Mouse (Mus musculus): ENCODE measurements at regions not wholly inside any gene's neighbourhood (a gene's known extent, or its start where the extent isn't known, plus 50 kb on each side); places are given as distances from the start of the nearest gene placed in this dataset.

DNA sequence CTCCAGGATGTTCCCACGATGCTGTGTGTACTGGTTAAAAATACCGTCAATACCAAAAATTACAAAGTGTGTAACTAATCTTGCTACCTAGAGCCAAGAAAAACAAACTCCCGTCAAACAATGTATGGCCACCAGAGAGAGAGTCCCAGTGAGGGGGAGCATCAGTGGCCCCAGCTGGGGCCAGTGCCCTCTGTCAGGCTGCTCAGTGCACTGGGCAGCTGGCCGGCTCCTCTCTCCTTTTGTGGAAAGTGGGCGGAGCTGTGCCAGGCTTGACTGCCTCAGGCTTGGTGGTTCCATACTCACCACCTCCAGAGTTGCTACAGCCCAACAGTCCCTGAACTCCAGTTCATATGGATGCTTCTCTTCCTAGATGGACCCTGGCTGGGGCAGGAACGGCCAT, 53.8 kb upstream of the Sept5 start:
- no peaks in the 10 kb centered on the region; the same call in 1 of the 2 replicates for H3K4me1 ChIP-seq (ENCODE audit: control insufficient read depth, insufficient read depth, low read length)
- DNase-seq, result no peak
- no peak overlapping the region for H3K4me3 ChIP-seq (replicated peaks; ENCODE audit: extremely low read depth, low read depth, low read length)
- TF ChIP-seq CTCF (IDR thresholded peaks at IDR 0.05; ENCODE audit: insufficient read depth, low read length) (no peak), POLR2A (IDR thresholded peaks at IDR 0.05; ENCODE audit: borderline replicate concordance, extremely low read depth, low read depth, low read length) (no peak)
- WGBS, result 41% methylated on average over 6 of the region's 6 CpGs

DNA sequence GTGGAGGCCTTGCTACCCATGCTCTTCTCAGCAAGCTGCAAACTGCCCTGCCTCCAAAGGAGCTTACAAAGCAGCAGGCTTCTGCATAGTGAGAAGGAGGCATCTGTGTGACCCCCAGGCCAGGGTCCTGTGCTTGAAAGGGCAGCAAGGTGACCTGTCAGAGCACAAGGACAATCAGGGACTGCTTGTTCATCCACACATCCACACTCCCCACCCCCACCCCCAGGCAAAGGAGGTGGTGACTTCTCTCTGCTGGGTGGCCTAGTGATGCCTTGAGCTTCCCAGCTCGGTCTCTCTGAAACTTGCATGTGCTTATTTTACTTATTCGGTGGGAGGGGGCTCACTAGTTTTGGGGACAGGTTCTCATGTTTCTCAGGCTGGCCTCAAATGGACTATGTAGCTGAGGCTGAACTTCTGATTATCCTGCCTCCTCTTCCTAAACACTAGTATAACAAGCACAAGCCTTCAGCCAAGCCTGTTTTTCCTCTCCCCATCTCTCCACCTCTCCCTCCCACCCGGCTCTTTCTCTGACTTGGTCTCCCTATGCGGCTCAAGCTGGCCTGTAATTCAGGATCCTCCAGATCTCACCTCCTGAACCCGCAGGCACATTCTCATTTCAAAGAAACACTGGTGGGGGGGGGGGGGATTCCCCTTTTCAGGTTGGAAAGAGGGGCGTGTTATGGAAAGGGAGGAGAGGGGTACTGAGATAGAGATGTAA, 56.4 kb upstream of the Sept5 start:
- no peaks in the 10 kb centered on the region; the same call in 1 of the 2 replicates for H3K4me1 ChIP-seq (ENCODE audit: control insufficient read depth, insufficient read depth, low read length)

DNA sequence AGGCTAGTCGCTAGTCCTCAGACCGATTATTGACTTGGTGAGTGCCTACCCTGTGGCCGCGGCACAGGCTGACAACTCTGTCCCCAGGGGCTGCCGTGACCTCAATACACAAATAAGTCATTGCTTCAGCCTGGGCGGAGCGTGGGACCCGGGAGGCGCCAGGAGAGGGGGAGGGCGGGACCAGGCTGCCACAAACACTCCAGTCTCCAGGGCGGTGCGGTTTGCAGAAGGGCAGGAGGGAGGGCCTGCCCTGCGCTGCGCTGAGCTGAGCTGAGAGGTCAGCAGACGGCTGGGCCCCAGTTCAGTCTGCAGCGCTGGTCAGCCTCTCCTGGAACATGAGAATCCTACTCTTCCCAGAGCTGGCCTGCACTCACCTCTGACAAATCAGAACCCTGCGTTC, 57.2 kb upstream of the Sept5 start:
- 1% methylated on average over 17 of the region's 17 CpGs for WGBS

More for the DNA sequence above, 56.4 kb upstream of the Sept5 start:
- DNase-seq, result no peak
- no peak overlapping the region for H3K4me3 ChIP-seq (replicated peaks; ENCODE audit: extremely low read depth, low read depth, low read length)
- 34% methylated on average over 6 of the region's 6 CpGs for WGBS
- TF ChIP-seq POLR2A (IDR thresholded peaks at IDR 0.05; ENCODE audit: borderline replicate concordance, extremely low read depth, low read depth, low read length) (no peak), CTCF (IDR thresholded peaks at IDR 0.05; ENCODE audit: insufficient read depth, low read length) (no peak)

DNA sequence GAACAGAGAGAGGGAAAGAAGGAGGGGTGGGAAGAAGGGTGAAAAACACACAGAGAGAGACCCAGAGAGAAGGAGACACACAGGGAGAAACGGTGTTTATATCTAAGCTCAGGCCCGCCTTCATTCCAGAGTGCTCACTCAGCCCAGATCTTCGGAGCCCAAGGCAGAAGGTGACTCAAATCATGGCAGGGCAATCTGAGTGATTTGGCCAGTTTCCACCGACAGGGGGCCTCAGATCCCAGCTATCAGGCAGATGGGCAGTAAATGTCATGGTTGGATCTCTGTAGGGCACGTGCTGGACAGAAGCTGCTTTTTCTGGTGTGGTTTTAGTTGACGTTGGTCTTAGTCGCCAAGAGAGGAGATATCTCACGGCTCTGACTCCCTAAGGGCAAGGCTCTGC, 57.6 kb upstream of the Sept5 start:
- no peak overlapping the region for H3K4me3 ChIP-seq (replicated peaks; ENCODE audit: extremely low read depth, low read depth, low read length)
- DNase-seq, result peak; percentile 70

More for the DNA sequence above, 57.2 kb upstream of the Sept5 start:
- TF ChIP-seq CTCF (IDR thresholded peaks at IDR 0.05; ENCODE audit: insufficient read depth, low read length) (no peak), POLR2A (IDR thresholded peaks at IDR 0.05; ENCODE audit: borderline replicate concordance, extremely low read depth, low read depth, low read length) (peak; percentile 78; the same call in 1 of the 2 replicates)
- peak; percentile 76 for DNase-seq
- Histone ChIP-seq H3K4me1 (ENCODE audit: control insufficient read depth, insufficient read depth, low read length) (no peaks in the 10 kb centered on the region; the same call in 1 of the 2 replicates), H3K4me3 (replicated peaks; ENCODE audit: extremely low read depth, low read depth, low read length) (peak overlapping the region; percentile 34)

DNA sequence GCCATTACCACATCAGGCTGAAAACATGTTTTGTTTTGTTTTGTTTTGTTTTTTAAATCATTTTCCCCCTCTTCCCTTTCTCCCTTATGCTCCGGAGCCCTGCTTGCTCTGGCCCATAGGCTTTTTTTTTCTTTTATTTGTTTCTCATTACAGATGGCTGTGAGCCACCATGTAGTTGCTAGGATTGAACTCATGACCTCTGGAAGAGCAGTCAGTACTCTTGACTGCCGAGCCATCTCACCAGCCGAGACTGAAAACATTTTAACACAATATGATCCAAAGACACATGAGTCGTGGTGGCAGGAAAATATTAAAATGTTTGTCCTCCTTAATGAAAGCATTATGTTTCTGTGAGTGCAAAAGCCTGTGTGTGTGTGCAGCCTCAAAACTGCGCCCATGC, 65.8 kb upstream of the Sept5 start:
- H3K4me1 ChIP-seq (ENCODE audit: control insufficient read depth, insufficient read depth, low read length), result 0 out of 2 replicates have a peak, but pooled peaks cover 3% of the 10 kb centered on the region
- DNase-seq, result no peak
- TF ChIP-seq POLR2A (IDR thresholded peaks at IDR 0.05; ENCODE audit: borderline replicate concordance, extremely low read depth, low read depth, low read length), result no peak
- TF ChIP-seq CTCF (IDR thresholded peaks at IDR 0.05; ENCODE audit: insufficient read depth, low read length), result no peak
- no peak overlapping the region for H3K4me3 ChIP-seq (replicated peaks; ENCODE audit: extremely low read depth, low read depth, low read length)
- WGBS, result 61% methylated on average over 5 of the region's 5 CpGs

More for the DNA sequence above, 57.6 kb upstream of the Sept5 start:
- 15% methylated on average over 8 of the region's 8 CpGs for WGBS
- TF ChIP-seq CTCF (IDR thresholded peaks at IDR 0.05; ENCODE audit: insufficient read depth, low read length) (peak; percentile 69), POLR2A (IDR thresholded peaks at IDR 0.05; ENCODE audit: borderline replicate concordance, extremely low read depth, low read depth, low read length) (no peak)
- H3K4me1 ChIP-seq (ENCODE audit: control insufficient read depth, insufficient read depth, low read length), result no peaks in the 10 kb centered on the region; the same call in 1 of the 2 replicates

DNA sequence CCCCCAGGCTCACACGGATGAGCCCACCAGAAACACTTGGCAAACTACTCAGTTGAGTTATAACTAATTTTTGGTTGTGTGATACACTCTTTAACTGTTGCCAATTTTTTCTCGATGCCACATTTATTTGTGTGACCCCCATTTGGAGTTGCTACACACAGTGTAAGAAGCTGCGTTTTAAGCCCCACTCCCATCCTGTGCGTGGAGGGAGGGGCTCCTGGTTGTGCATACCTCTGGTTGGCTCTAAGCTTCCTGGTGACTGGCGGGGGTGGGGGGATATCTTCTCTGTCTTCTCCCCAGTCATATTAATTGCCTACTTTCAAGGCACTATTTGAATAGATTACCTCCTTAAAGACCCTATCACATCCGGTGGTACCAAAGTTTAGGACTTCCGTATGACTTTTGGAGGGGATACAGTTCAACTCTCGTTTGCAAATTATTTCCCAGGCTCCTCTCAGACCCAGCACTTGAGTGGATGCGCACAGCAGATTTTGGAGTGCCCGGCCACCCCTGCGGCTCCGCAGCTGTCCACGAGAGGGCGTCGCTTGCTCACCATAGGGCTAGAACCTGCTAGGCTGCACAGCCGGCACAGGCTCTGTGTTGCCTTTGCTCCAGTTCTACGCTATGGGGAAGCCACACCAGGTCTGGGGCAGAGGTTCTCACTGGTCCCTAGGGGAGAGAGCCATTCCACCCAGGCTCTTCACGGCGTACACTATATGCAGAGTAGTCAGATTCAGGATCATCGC, 66.5 kb upstream of the Sept5 start:
- peak; percentile 81 for DNase-seq
- 11% methylated on average over 20 of the region's 20 CpGs for WGBS
- 0 out of 2 replicates have a peak, but pooled peaks cover 3% of the 10 kb centered on the region for H3K4me1 ChIP-seq (ENCODE audit: control insufficient read depth, insufficient read depth, low read length)
- peak; percentile 74 for TF ChIP-seq CTCF (IDR thresholded peaks at IDR 0.05; ENCODE audit: insufficient read depth, low read length)
- no peak for TF ChIP-seq POLR2A (IDR thresholded peaks at IDR 0.05; ENCODE audit: borderline replicate concordance, extremely low read depth, low read depth, low read length)
- no peak overlapping the region for H3K4me3 ChIP-seq (replicated peaks; ENCODE audit: extremely low read depth, low read depth, low read length)

DNA sequence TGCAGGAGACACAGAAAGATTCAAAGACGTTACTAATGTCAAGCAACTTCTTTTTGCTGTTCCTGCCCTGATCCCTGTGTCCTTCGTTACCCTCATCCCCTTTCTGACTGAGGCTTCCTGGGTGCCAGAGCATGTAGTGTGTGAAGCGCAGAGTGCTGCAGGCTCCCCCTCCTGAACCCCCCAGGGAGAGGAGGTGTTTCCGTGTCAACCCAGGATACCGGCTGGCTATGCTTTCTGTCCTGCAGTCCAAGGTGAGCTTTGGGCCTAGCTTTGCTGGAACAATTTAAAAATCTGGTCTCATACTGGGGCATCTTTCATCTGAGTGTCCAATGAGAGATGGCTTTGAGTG, 67.0 kb upstream of the Sept5 start:
- TF ChIP-seq CTCF (IDR thresholded peaks at IDR 0.05; ENCODE audit: insufficient read depth, low read length) (no peak), POLR2A (IDR thresholded peaks at IDR 0.05; ENCODE audit: borderline replicate concordance, extremely low read depth, low read depth, low read length) (no peak)
- DNase-seq, result no peak
- Histone ChIP-seq H3K4me3 (replicated peaks; ENCODE audit: extremely low read depth, low read depth, low read length) (no peak overlapping the region), H3K4me1 (ENCODE audit: control insufficient read depth, insufficient read depth, low read length) (0 out of 2 replicates have a peak, but pooled peaks cover 3% of the 10 kb centered on the region)
- 75% methylated on average over 5 of the region's 5 CpGs for WGBS

DNA sequence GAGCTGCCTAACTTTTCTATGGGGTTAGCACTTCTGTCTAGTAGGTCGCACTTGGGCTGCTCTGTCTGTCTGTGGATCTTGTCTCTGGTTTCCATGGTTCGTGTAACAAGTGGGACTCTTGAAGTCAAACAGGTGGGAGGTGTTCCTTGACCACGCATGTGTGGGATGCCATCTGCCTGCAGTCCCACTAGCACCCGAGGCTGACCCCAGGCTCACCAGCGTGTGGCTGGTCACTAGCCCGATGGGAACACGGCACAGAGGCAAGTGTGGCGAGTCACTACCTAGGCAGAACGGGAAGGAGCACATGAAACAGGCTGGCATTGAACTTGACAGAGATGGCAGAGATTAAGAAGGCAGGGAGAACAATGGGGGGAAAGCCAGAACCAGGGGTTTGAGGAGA, 72.5 kb upstream of the Cldn5 start:
- H3K4me3 ChIP-seq (replicated peaks; ENCODE audit: extremely low read depth, low read depth, low read length), result no peak overlapping the region
- no peak for TF ChIP-seq POLR2A (IDR thresholded peaks at IDR 0.05; ENCODE audit: borderline replicate concordance, extremely low read depth, low read depth, low read length)
- TF ChIP-seq CTCF (IDR thresholded peaks at IDR 0.05; ENCODE audit: insufficient read depth, low read length), result no peak
- DNase-seq, result no peak
- WGBS, result 48% methylated on average over 9 of the region's 9 CpGs
- peaks cover 5% of the 10 kb centered on the region for H3K4me1 ChIP-seq (ENCODE audit: control insufficient read depth, insufficient read depth, low read length)

DNA sequence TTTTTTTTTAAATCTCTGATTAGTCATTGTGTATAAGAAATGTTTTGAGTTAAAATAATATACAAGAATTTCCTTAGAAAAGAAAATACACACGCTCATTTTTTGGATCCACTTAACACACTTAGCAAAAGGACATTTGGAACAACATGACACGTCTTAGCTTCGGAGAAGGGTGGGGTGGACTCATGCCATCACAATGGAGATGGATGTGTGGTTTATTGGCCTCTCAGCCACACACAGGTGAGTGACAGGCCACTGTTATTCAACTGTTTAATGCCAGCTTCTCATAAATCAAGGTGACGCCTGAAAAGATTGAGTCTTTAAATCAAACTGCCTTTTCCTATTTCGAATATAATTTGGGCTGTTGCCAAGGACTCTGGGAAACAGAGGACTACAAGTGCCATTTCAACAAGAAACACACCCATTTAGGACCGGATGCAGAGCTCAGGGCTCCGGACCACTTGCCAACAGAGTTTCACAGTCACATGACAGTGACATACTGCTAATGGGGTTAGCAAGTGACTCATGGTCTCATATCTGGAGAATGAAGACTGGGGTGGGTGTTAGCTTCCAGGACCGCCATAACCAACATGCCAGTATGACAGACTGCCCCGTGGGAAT, 71.5 kb upstream of the Cldn5 start:
- Histone ChIP-seq H3K4me3 (replicated peaks; ENCODE audit: extremely low read depth, low read depth, low read length) (no peak overlapping the region), H3K4me1 (ENCODE audit: control insufficient read depth, insufficient read depth, low read length) (peaks cover 5% of the 10 kb centered on the region)
- WGBS, result 13% methylated on average over 9 of the region's 9 CpGs
- no peak for DNase-seq
- TF ChIP-seq CTCF (IDR thresholded peaks at IDR 0.05; ENCODE audit: insufficient read depth, low read length), result no peak
- no peak for TF ChIP-seq POLR2A (IDR thresholded peaks at IDR 0.05; ENCODE audit: borderline replicate concordance, extremely low read depth, low read depth, low read length)

Data from lung, adult 2 months (tissue).